Mouse (Mus musculus) heart, postnatal 0 days (tissue): Measurements from ENCODE around the gene Patj. TPM values are rescaled to one million over a fixed set of nuclear protein-coding genes. Genes with fewer than 3 reads are reported as not detected.

ENCODE experiments used
- ATAC-seq: fragments of 200-750 bp; cut with Nextera tagmentation; 2 replicates; pipeline ENCODE4 v1.8.0; 2017; ENCODE audit warnings: low read depth, moderate number of reproducible peaks, moderate library complexity; ENCODE audit not compliant: insufficient read depth
- DNase-seq: peaks from one replicate; pipeline ENCODE4 v3.0.0-alpha.2; 2016; ENCODE audit warnings: low spot score
- H3K27ac ChIP-seq: fragments of 300-500 bp; sonication (generic); 2 replicates; pipeline ENCODE4 v1.5.1; 2014; ENCODE audit warnings: low read depth, mild to moderate bottlenecking
- H3K27me3 ChIP-seq: fragments of 300-500 bp; sonication (generic); 2 replicates; pipeline ENCODE4 v1.6.1; 2014; ENCODE audit warnings: low read length, mixed read lengths; ENCODE audit not compliant: control insufficient read depth, insufficient read depth
- H3K36me3 ChIP-seq: fragments of 300-500 bp; sonication (generic); replicated peaks from 2 replicates; pipeline ENCODE4 v1.6.1; 2014; ENCODE audit warnings: low read length, mixed read lengths; ENCODE audit not compliant: control insufficient read depth, insufficient read depth
- H3K4me1 ChIP-seq: fragments of 300-500 bp; sonication (generic); 2 replicates; pipeline ENCODE4 v1.6.1; 2014; ENCODE audit warnings: antibody characterized with exemption; ENCODE audit not compliant: control insufficient read depth, insufficient read depth
- H3K4me2 ChIP-seq: fragments of 300-500 bp; sonication (generic); 2 replicates; pipeline ENCODE4 v1.6.1; 2014; ENCODE audit warnings: low read depth, mild to moderate bottlenecking, low read length, moderate library complexity
- H3K4me3 ChIP-seq: fragments of 300-500 bp; sonication (generic); 2 replicates; pipeline ENCODE4 v1.5.1; 2014; ENCODE audit warnings: low read depth, low read length
- H3K9ac ChIP-seq: fragments of 300-500 bp; sonication (generic); replicated peaks from 2 replicates; pipeline ENCODE4 v1.6.1; 2014; ENCODE audit warnings: low read depth, low read length, mixed read lengths
- H3K9me3 ChIP-seq: fragments of 300-500 bp; sonication (generic); replicated peaks from 2 replicates; pipeline ENCODE4 v1.6.1; 2016; ENCODE audit warnings: low read length; ENCODE audit not compliant: control insufficient read depth
- CTCF ChIP-seq: IDR thresholded peaks from 2 replicates; pipeline ENCODE4 v1.5.1; 2016; ENCODE audit warnings: antibody characterized with exemption, control low read depth, low read depth
- EP300 ChIP-seq: IDR thresholded peaks from 2 replicates; pipeline ENCODE4 v1.6.1; 2016; ENCODE audit warnings: antibody characterized with exemption, low read depth
- WGBS: fragments of 180-500 bp; shearing (Covaris S2); extraction: QIAGEN DNeasy Blood & Tissue Kit; methylation state at CpG from one replicate; pipeline ENCODE4 v1.1.7; 2014; 5-methylcytosine and 5-hydroxymethylcytosine counted together
- polyA plus RNA-seq: library from polyadenylated mRNA; unstranded; fragments of >200 nt; fragmentation: Nextera tagmentation; extraction: Ambion mirVana; gene quantifications from 2 replicates; pipeline ENCODE4 v1.2.1, GENCODE M21; 2015
- total RNA-seq: library from RNA; depleted of rRNA; stranded (reverse); fragments of >200 nt; gene quantifications from 2 replicates; pipeline ENCODE4 v1.2.3, GENCODE M21; 2014; ENCODE audit warnings: low replicate concordance

Gene Patj
- total and polyA plus RNA-seq, 2 experiments from 2014 or later, result 5.2 to 1,302 TPM

- WGBS, result 75% methylated on average over 3 of the region's 3 CpGs
Observed at GRCm38 (mm10) chr4:98667009-98667408, 271.4 kb downstream of the Patj start.

GRCm38 (mm10) chr4:98677506-98677905 lies 281.9 kb downstream of the Patj start:
- Histone ChIP-seq H3K27ac (no peak overlapping the region), H3K36me3 (no peaks in the 10 kb centered on the region), H3K4me2 (no peak overlapping the region), H3K4me1 (no peaks in the 10 kb centered on the region), H3K9me3 (no peaks in the 10 kb centered on the region), H3K9ac (no peak overlapping the region), H3K27me3 (no peaks in the 10 kb centered on the region), H3K4me3 (no peak overlapping the region)
- TF ChIP-seq EP300, result no peak
- TF ChIP-seq CTCF, result no peak
- no peak for ATAC-seq
- no peak for DNase-seq
- WGBS, result 82% methylated on average over 9 of the region's 9 CpGs

More at GRCm38 (mm10) chr4:98667009-98667408, 271.4 kb downstream of the Patj start:
- H3K4me3 ChIP-seq, result no peak overlapping the region
- no peak overlapping the region for H3K9ac ChIP-seq
- TF ChIP-seq CTCF, result no peak
- TF ChIP-seq EP300, result no peak
- no peak overlapping the region for H3K27ac ChIP-seq
- H3K9me3 ChIP-seq, result peaks cover 9% of the 10 kb centered on the region; the same call in 1 of the 2 replicates
- DNase-seq (no peak), ATAC-seq (no peak)
- H3K4me2 ChIP-seq, result no peak overlapping the region
- no peaks in the 10 kb centered on the region for H3K4me1 ChIP-seq
- no peaks in the 10 kb centered on the region for H3K27me3 ChIP-seq
- no peaks in the 10 kb centered on the region for H3K36me3 ChIP-seq

GRCm38 (mm10) chr4:98686678-98687267 lies 291.2 kb downstream of the Patj start:
- Histone ChIP-seq H3K27me3 (no peaks in the 10 kb centered on the region), H3K4me1 (no peaks in the 10 kb centered on the region), H3K4me3 (no peak overlapping the region), H3K36me3 (no peaks in the 10 kb centered on the region), H3K9me3 (no peaks in the 10 kb centered on the region), H3K27ac (no peak overlapping the region), H3K9ac (no peak overlapping the region), H3K4me2 (no peak overlapping the region)
- ATAC-seq, result no peak
- TF ChIP-seq CTCF (no peak), EP300 (no peak)
- WGBS, result 74% methylated on average over 11 of the region's 11 CpGs
- DNase-seq, result no peak

- no peaks in the 10 kb centered on the region for H3K9me3 ChIP-seq
- no peaks in the 10 kb centered on the region for H3K36me3 ChIP-seq
- H3K4me3 ChIP-seq, result no peak overlapping the region
- no peak overlapping the region for H3K4me2 ChIP-seq
- no peak overlapping the region for H3K27ac ChIP-seq
- H3K27me3 ChIP-seq, result no peaks in the 10 kb centered on the region
- no peak for TF ChIP-seq CTCF
- TF ChIP-seq EP300, result no peak
- no peak for ATAC-seq
- no peak for DNase-seq
- no peak overlapping the region for H3K9ac ChIP-seq
- WGBS, result 90% methylated on average over 11 of the region's 11 CpGs
- H3K4me1 ChIP-seq, result no peaks in the 10 kb centered on the region
Observed at GRCm38 (mm10) chr4:98688116-98688515, 292.5 kb downstream of the Patj start.

- TF ChIP-seq CTCF (no peak), EP300 (no peak)
Observed at GRCm38 (mm10) chr4:98688520-98688919, 292.9 kb downstream of the Patj start.

GRCm38 (mm10) chr4:98689988-98690387 lies 294.4 kb downstream of the Patj start:
- H3K36me3 ChIP-seq, result no peaks in the 10 kb centered on the region
- 93% methylated on average over 1 of the region's 1 CpGs for WGBS
- H3K27ac ChIP-seq, result no peak overlapping the region
- DNase-seq (no peak), ATAC-seq (no peak)
- H3K4me3 ChIP-seq, result no peak overlapping the region
- 0 out of 2 replicates have a peak, but pooled peaks cover 3% of the 10 kb centered on the region for H3K4me1 ChIP-seq
- TF ChIP-seq EP300 (no peak), CTCF (no peak)
- H3K27me3 ChIP-seq, result no peaks in the 10 kb centered on the region
- H3K4me2 ChIP-seq, result no peak overlapping the region
- no peaks in the 10 kb centered on the region for H3K9me3 ChIP-seq
- no peak overlapping the region for H3K9ac ChIP-seq

More at GRCm38 (mm10) chr4:98688520-98688919, 292.9 kb downstream of the Patj start:
- ATAC-seq (no peak), DNase-seq (no peak)
- H3K27ac ChIP-seq, result no peak overlapping the region
- H3K36me3 ChIP-seq, result no peaks in the 10 kb centered on the region
- H3K27me3 ChIP-seq, result no peaks in the 10 kb centered on the region
- H3K9ac ChIP-seq, result no peak overlapping the region
- 86% methylated on average over 9 of the region's 9 CpGs for WGBS
- H3K4me2 ChIP-seq, result no peak overlapping the region
- no peaks in the 10 kb centered on the region for H3K9me3 ChIP-seq
- 0 out of 2 replicates have a peak, but pooled peaks cover 2% of the 10 kb centered on the region for H3K4me1 ChIP-seq
- H3K4me3 ChIP-seq, result no peak overlapping the region
